Mouse (Mus musculus) forebrain, embryonic 16.5 days (tissue): ENCODE data around the gene Zfp948. TPM values are rescaled to one million over a fixed set of nuclear protein-coding genes. Genes with fewer than 3 reads are reported as not detected.

Source experiments
- ATAC-seq: fragments of 200-750 bp; cut with Nextera tagmentation; 2 replicates; pipeline ENCODE4 v1.8.0; 2017; ENCODE audit warnings: mild to moderate bottlenecking, moderate library complexity
- H3K27ac ChIP-seq: fragments of 300-500 bp; sonication (generic); 2 replicates; pipeline ENCODE4 v1.5.1; 2014; ENCODE audit warnings: low read length, control low read depth
- H3K27me3 ChIP-seq: fragments of 300-500 bp; sonication (generic); replicated peaks from 2 replicates; pipeline ENCODE4 v1.6.1; 2014; ENCODE audit warnings: low read length; ENCODE audit not compliant: control insufficient read depth, insufficient read depth
- H3K36me3 ChIP-seq: fragments of 300-500 bp; sonication (generic); 2 replicates; pipeline ENCODE4 v1.6.1; 2014; ENCODE audit not compliant: control insufficient read depth, insufficient read depth
- H3K4me1 ChIP-seq: fragments of 300-500 bp; sonication (generic); replicated peaks from 2 replicates; pipeline ENCODE4 v1.6.1; 2014; ENCODE audit warnings: low read length; ENCODE audit not compliant: control insufficient read depth, insufficient read depth
- H3K4me2 ChIP-seq: fragments of 300-500 bp; sonication (generic); 2 replicates; pipeline ENCODE4 v1.6.1; 2014; ENCODE audit warnings: mild to moderate bottlenecking, low read length, control low read depth
- H3K4me3 ChIP-seq: fragments of 300-500 bp; sonication (generic); replicated peaks from 2 replicates; pipeline ENCODE4 v1.5.1; 2014; ENCODE audit warnings: mild to moderate bottlenecking, low read length, control low read depth
- H3K9ac ChIP-seq: fragments of 300-500 bp; sonication (generic); replicated peaks from 2 replicates; pipeline ENCODE4 v1.6.1; 2014; ENCODE audit warnings: low read depth, low read length, control low read depth
- H3K9me3 ChIP-seq: fragments of 300-500 bp; sonication (generic); 2 replicates; pipeline ENCODE4 v1.6.1; 2016; ENCODE audit warnings: low read length; ENCODE audit not compliant: control insufficient read depth
- WGBS: fragments of 180-500 bp; shearing (Covaris S2); extraction: QIAGEN DNeasy Blood & Tissue Kit; methylation state at CpG from one replicate; pipeline ENCODE4 v1.1.7; 2014; 5-methylcytosine and 5-hydroxymethylcytosine counted together
- polyA plus RNA-seq: library from polyadenylated mRNA; unstranded; fragments of >200 nt; fragmentation: Nextera tagmentation; extraction: Ambion mirVana; gene quantifications from 2 replicates; pipeline ENCODE4 v1.2.1, GENCODE M21; 2015

The Zfp948 gene
- polyA plus RNA-seq, 1 experiment from 2014 or later: 24.0 TPM

- H3K9me3 ChIP-seq: no peaks in the 10 kb centered on the region
- no peak within 1 kb of the TSS for H3K27ac ChIP-seq
- H3K27me3 ChIP-seq: no peaks in the 10 kb centered on the region
- H3K36me3 ChIP-seq: no peaks in the 10 kb centered on the region
- peak within 1 kb of the TSS; percentile 50 for H3K4me3 ChIP-seq
- peak; percentile 48 for ATAC-seq
- WGBS: 3% methylated on average over 21 of the region's 21 CpGs
- peak within 1 kb of the TSS; percentile 61 for H3K9ac ChIP-seq
- peak within 1 kb of the TSS; percentile 81 for H3K4me2 ChIP-seq
- peaks cover 23% of the 10 kb centered on the region for H3K4me1 ChIP-seq
These were observed 31.5 kb upstream of the Zfp948 start, which contains the start of gene Zfp52 for GRCm38 (mm10) chr17:21535096-21536001. Zfp52 (plus strand) TSS chr17:21535539.

GRCm38 (mm10) chr17:21536096-21536495 lies 30.7 kb upstream of the Zfp948 start:
- Histone ChIP-seq H3K4me2 (peak overlapping the region; percentile 81), H3K4me3 (peak overlapping the region; percentile 50), H3K36me3 (no peaks in the 10 kb centered on the region), H3K27ac (no peak overlapping the region), H3K9me3 (no peaks in the 10 kb centered on the region), H3K27me3 (no peaks in the 10 kb centered on the region), H3K9ac (peak overlapping the region; percentile 61), H3K4me1 (peaks cover 21% of the 10 kb centered on the region)
- 39% methylated on average over 7 of the region's 7 CpGs for WGBS
- no peak for ATAC-seq

GRCm38 (mm10) chr17:21536676-21537075 lies 30.1 kb upstream of the Zfp948 start:
- H3K9ac ChIP-seq: no peak overlapping the region
- ATAC-seq: no peak
- H3K27me3 ChIP-seq: no peaks in the 10 kb centered on the region
- 93% methylated on average over 2 of the region's 2 CpGs for WGBS
- H3K36me3 ChIP-seq: no peaks in the 10 kb centered on the region
- peaks cover 15% of the 10 kb centered on the region for H3K4me1 ChIP-seq
- H3K4me2 ChIP-seq: no peak overlapping the region
- no peaks in the 10 kb centered on the region for H3K9me3 ChIP-seq
- H3K4me3 ChIP-seq: no peak overlapping the region
- H3K27ac ChIP-seq: no peak overlapping the region

GRCm38 (mm10) chr17:21557831-21558230 lies 9.0 kb upstream of the Zfp948 start:
- H3K27me3 ChIP-seq: no peaks in the 10 kb centered on the region

GRCm38 (mm10) chr17:21566220-21566619 lies 588 bp upstream of the Zfp948 start:
- Histone ChIP-seq H3K9me3 (no peaks in the 10 kb centered on the region), H3K9ac (peak overlapping the region; percentile 78), H3K27me3 (no peaks in the 10 kb centered on the region), H3K36me3 (0 out of 2 replicates have a peak, but pooled peaks cover 3% of the 10 kb centered on the region), H3K27ac (peak overlapping the region; percentile 94), H3K4me1 (peaks cover 14% of the 10 kb centered on the region), H3K4me2 (peak overlapping the region; percentile 74), H3K4me3 (peak overlapping the region; percentile 76)
- WGBS: under 1% methylated on average over 5 of the region's 5 CpGs
- peak; percentile 83 for ATAC-seq

More at GRCm38 (mm10) chr17:21557831-21558230, 9.0 kb upstream of the Zfp948 start:
- H3K27ac ChIP-seq: no peak overlapping the region
- no peak overlapping the region for H3K4me3 ChIP-seq
- no peaks in the 10 kb centered on the region for H3K36me3 ChIP-seq
- no peaks in the 10 kb centered on the region for H3K9me3 ChIP-seq
- no peaks in the 10 kb centered on the region for H3K4me1 ChIP-seq
- no peak overlapping the region for H3K4me2 ChIP-seq
- no peak for ATAC-seq
- H3K9ac ChIP-seq: no peak overlapping the region
- WGBS: 81% methylated on average over 2 of the region's 2 CpGs

GRCm38 (mm10) chr17:21567696-21568095 lies 888 bp downstream of the Zfp948 start:
- Histone ChIP-seq H3K4me3 (peak overlapping the region; percentile 35), H3K9me3 (no peaks in the 10 kb centered on the region), H3K4me2 (peak overlapping the region; percentile 64), H3K27ac (no peak overlapping the region), H3K36me3 (0 out of 2 replicates have a peak, but pooled peaks cover 3% of the 10 kb centered on the region), H3K9ac (0 out of 2 replicates have a peak overlapping the region, but pooled peaks have one; percentile 37), H3K4me1 (peaks cover 14% of the 10 kb centered on the region), H3K27me3 (no peaks in the 10 kb centered on the region)
- WGBS: 67% methylated on average over 1 of the region's 1 CpGs
- ATAC-seq: peak; percentile 7; the same call in 1 of the 2 replicates

GRCm38 (mm10) chr17:21579080-21579479 lies 12.3 kb downstream of the Zfp948 start:
- no peaks in the 10 kb centered on the region for H3K27me3 ChIP-seq
- H3K27ac ChIP-seq: no peak overlapping the region
- no peaks in the 10 kb centered on the region for H3K9me3 ChIP-seq
- H3K4me2 ChIP-seq: no peak overlapping the region
- no peak for ATAC-seq
- 88% methylated on average over 1 of the region's 1 CpGs for WGBS
- H3K4me1 ChIP-seq: no peaks in the 10 kb centered on the region
- peaks cover 10% of the 10 kb centered on the region for H3K36me3 ChIP-seq
- no peak overlapping the region for H3K4me3 ChIP-seq
- no peak overlapping the region for H3K9ac ChIP-seq

GRCm38 (mm10) chr17:21579493-21580175 lies 12.8 kb downstream of the Zfp948 start:
- 37% methylated on average over 5 of the region's 5 CpGs for WGBS
- H3K4me1 ChIP-seq: no peaks in the 10 kb centered on the region
- H3K27me3 ChIP-seq: no peaks in the 10 kb centered on the region
- ATAC-seq: peak; percentile 69
- H3K4me3 ChIP-seq: no peak overlapping the region
- no peaks in the 10 kb centered on the region for H3K9me3 ChIP-seq
- peaks cover 12% of the 10 kb centered on the region for H3K36me3 ChIP-seq
- no peak overlapping the region for H3K4me2 ChIP-seq
- no peak overlapping the region for H3K9ac ChIP-seq
- H3K27ac ChIP-seq: no peak overlapping the region

- H3K9me3 ChIP-seq: peaks cover 8% of the 10 kb centered on the region
- 97% methylated on average over 2 of the region's 2 CpGs for WGBS
- H3K9ac ChIP-seq: no peak overlapping the region
- H3K4me3 ChIP-seq: no peak overlapping the region
- no peaks in the 10 kb centered on the region for H3K27me3 ChIP-seq
- peaks cover 46% of the 10 kb centered on the region for H3K36me3 ChIP-seq
- H3K4me2 ChIP-seq: no peak overlapping the region
- H3K4me1 ChIP-seq: no peaks in the 10 kb centered on the region
- no peak for ATAC-seq
- H3K27ac ChIP-seq: no peak overlapping the region
These were observed 18.7 kb downstream of the Zfp948 start for GRCm38 (mm10) chr17:21585521-21585920.
